Mouse (Mus musculus) embryonic facial prominence, embryonic 15.5 days (tissue): ENCODE measurements around the gene Efcab12. TPM values are rescaled to one million over a fixed set of nuclear protein-coding genes. Genes with fewer than 3 reads are reported as not detected.

Experiments
- ATAC-seq: fragments of 200-750 bp; cut with Nextera tagmentation; 2 replicates; pipeline ENCODE4 v1.8.0; 2017; ENCODE audit warnings: low read depth, moderate TSS enrichment; ENCODE audit not compliant: insufficient number of reproducible peaks, low FRiP score, low TSS enrichment
- H3K27ac ChIP-seq: fragments of 300-500 bp; sonication (generic); replicated peaks from 2 replicates; pipeline ENCODE4 v1.5.1; 2015; ENCODE audit warnings: mild to moderate bottlenecking, inconsistent platforms
- H3K27me3 ChIP-seq: fragments of 300-500 bp; sonication (generic); 2 replicates; pipeline ENCODE4 v1.6.1; 2015; ENCODE audit warnings: inconsistent platforms
- H3K36me3 ChIP-seq: fragments of 300-500 bp; sonication (generic); 2 replicates; pipeline ENCODE4 v1.6.1; 2015; ENCODE audit warnings: mild to moderate bottlenecking, inconsistent platforms
- H3K4me1 ChIP-seq: fragments of 300-500 bp; sonication (generic); 2 replicates; pipeline ENCODE4 v1.6.1; 2015; ENCODE audit warnings: inconsistent platforms
- H3K4me2 ChIP-seq: fragments of 300-500 bp; sonication (generic); replicated peaks from 2 replicates; pipeline ENCODE4 v1.6.1; 2015; ENCODE audit warnings: mild to moderate bottlenecking, inconsistent platforms
- H3K4me3 ChIP-seq: fragments of 300-500 bp; sonication (generic); replicated peaks from 2 replicates; pipeline ENCODE4 v1.5.1; 2015; ENCODE audit warnings: mild to moderate bottlenecking, inconsistent platforms
- H3K9ac ChIP-seq: fragments of 300-500 bp; sonication (generic); 2 replicates; pipeline ENCODE4 v1.6.1; 2015; ENCODE audit warnings: inconsistent platforms
- H3K9me3 ChIP-seq: fragments of 300-500 bp; sonication (generic); replicated peaks from 2 replicates; pipeline ENCODE4 v1.6.1; 2016; ENCODE audit warnings: inconsistent platforms
- WGBS: fragments of 180-500 bp; shearing (Covaris S2); methylation state at CpG from one replicate; pipeline ENCODE4 v1.1.7; 2015; 5-methylcytosine and 5-hydroxymethylcytosine counted together
- polyA plus RNA-seq: library from polyadenylated mRNA; unstranded; fragments of >200 nt; fragmentation: Nextera tagmentation; extraction: Ambion mirVana; gene quantifications from 2 replicates; pipeline ENCODE4 v1.2.1, GENCODE M21; 2015

Gene Efcab12
- polyA plus RNA-seq, 1 experiment from 2014 or later, result 1.9 TPM

- Histone ChIP-seq H3K36me3 (peaks cover 26% of the 10 kb centered on the region), H3K4me2 (peak overlapping the region; percentile 79), H3K9me3 (no peaks in the 10 kb centered on the region), H3K27ac (peak overlapping the region; percentile 34; the same call in 1 of the 2 replicates), H3K4me1 (peaks cover 29% of the 10 kb centered on the region), H3K9ac (0 out of 2 replicates have a peak overlapping the region, but pooled peaks have one; percentile 81), H3K4me3 (peak overlapping the region; percentile 83), H3K27me3 (no peaks in the 10 kb centered on the region)
- ATAC-seq, result no peak
- 52% methylated on average over 9 of the region's 9 CpGs for WGBS
These were observed 61.8 kb downstream of the Efcab12 start for GRCm38 (mm10) chr6:115776363-115776762.

- Histone ChIP-seq H3K27me3 (no peaks in the 10 kb centered on the region), H3K9me3 (no peaks in the 10 kb centered on the region), H3K4me2 (peak overlapping the region; percentile 79), H3K4me3 (peak overlapping the region; percentile 83), H3K36me3 (peaks cover 21% of the 10 kb centered on the region), H3K4me1 (peaks cover 29% of the 10 kb centered on the region), H3K9ac (peak overlapping the region; percentile 81), H3K27ac (peak overlapping the region; percentile 84)
- WGBS, result 41% methylated on average over 3 of the region's 3 CpGs
- ATAC-seq, result peak; percentile 51; the same call in 1 of the 2 replicates
These were observed 62.4 kb downstream of the Efcab12 start for GRCm38 (mm10) chr6:115775838-115776237.

- WGBS, result 2% methylated on average over 20 of the region's 28 CpGs
- no peaks in the 10 kb centered on the region for H3K9me3 ChIP-seq
- peaks cover 10% of the 10 kb centered on the region for H3K36me3 ChIP-seq
- peak; percentile 80 for ATAC-seq
- H3K4me2 ChIP-seq, result peak within 1 kb of the TSS; percentile 79
- peak within 1 kb of the TSS; percentile 83 for H3K4me3 ChIP-seq
- H3K4me1 ChIP-seq, result peaks cover 29% of the 10 kb centered on the region
- H3K27ac ChIP-seq, result peak within 1 kb of the TSS; percentile 84
- H3K9ac ChIP-seq, result peak within 1 kb of the TSS; percentile 81
- H3K27me3 ChIP-seq, result no peaks in the 10 kb centered on the region
These were observed 63.7 kb downstream of the Efcab12 start, which contains the start of gene Cand2 for GRCm38 (mm10) chr6:115774501-115774921. TSS of gene Cand2 (plus strand) at chr6:115774538.

- Histone ChIP-seq H3K9ac (peak overlapping the region; percentile 35), H3K9me3 (no peaks in the 10 kb centered on the region), H3K4me1 (peaks cover 29% of the 10 kb centered on the region), H3K36me3 (peaks cover 8% of the 10 kb centered on the region), H3K4me3 (peak overlapping the region; percentile 83), H3K27ac (peak overlapping the region; percentile 75), H3K27me3 (no peaks in the 10 kb centered on the region), H3K4me2 (peak overlapping the region; percentile 79)
- peak; percentile 63; the same call in 1 of the 2 replicates for ATAC-seq
- WGBS, result under 1% methylated on average over 14 of the region's 14 CpGs
These were observed 64.2 kb downstream of the Efcab12 start for GRCm38 (mm10) chr6:115773966-115774413.

- no peaks in the 10 kb centered on the region for H3K36me3 ChIP-seq
- no peaks in the 10 kb centered on the region for H3K27me3 ChIP-seq
- 58% methylated on average over 1 of the region's 1 CpGs for WGBS
- H3K9me3 ChIP-seq, result no peaks in the 10 kb centered on the region
- no peak overlapping the region for H3K9ac ChIP-seq
- peaks cover 29% of the 10 kb centered on the region for H3K4me1 ChIP-seq
- H3K4me3 ChIP-seq, result no peak overlapping the region
- no peak for ATAC-seq
- no peak overlapping the region for H3K27ac ChIP-seq
- no peak overlapping the region for H3K4me2 ChIP-seq
These were observed 65.6 kb downstream of the Efcab12 start for GRCm38 (mm10) chr6:115772604-115773003.

DNA sequence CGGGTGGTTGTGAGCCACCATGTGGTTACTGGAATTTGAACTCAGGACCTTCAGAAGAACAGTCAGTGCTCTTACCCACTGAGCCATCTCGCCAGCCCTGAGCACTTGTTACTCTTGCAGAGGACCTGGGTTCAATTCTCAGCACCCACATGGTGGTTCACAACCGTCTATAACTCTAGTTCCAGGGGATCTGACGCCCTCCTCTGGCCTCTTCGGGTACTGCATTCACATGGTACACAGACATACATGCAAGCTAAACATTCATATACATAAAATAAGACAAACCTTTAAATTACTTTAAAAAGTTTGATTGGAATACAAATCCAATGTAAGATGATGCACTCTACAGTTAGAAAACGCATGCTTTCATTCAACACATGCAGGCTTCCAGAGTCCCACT is 66.0 kb downstream of the Efcab12 start:
- Histone ChIP-seq H3K4me1 (peaks cover 29% of the 10 kb centered on the region), H3K9ac (no peak overlapping the region), H3K27me3 (no peaks in the 10 kb centered on the region), H3K36me3 (no peaks in the 10 kb centered on the region), H3K9me3 (no peaks in the 10 kb centered on the region), H3K4me2 (no peak overlapping the region), H3K4me3 (no peak overlapping the region), H3K27ac (no peak overlapping the region)
- 78% methylated on average over 6 of the region's 6 CpGs for WGBS
- no peak for ATAC-seq

DNA sequence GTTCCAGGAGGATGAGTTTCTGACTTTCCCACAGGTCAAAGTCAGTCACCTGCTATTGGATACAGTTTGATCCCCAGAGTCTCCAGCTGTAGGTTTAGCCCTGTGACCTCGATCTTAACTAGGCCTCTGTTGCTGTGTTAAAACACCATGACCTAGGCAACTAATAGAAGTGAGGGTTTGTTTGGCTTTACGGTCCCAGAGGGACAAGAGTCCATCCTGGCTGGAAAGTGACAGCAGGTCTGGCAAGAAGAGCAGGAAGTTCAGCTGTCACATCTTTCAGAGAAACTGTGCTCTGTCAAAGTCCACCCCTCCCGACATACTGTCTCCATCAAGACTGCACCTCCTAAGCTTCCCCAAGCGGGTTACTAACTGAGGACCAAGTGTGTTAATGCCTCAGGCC is 67.4 kb downstream of the Efcab12 start:
- Histone ChIP-seq H3K4me3 (no peak overlapping the region), H3K27ac (no peak overlapping the region), H3K9me3 (no peaks in the 10 kb centered on the region), H3K4me1 (peaks cover 18% of the 10 kb centered on the region), H3K27me3 (no peaks in the 10 kb centered on the region), H3K4me2 (no peak overlapping the region), H3K36me3 (no peaks in the 10 kb centered on the region), H3K9ac (no peak overlapping the region)
- WGBS, result 55% methylated on average over 4 of the region's 4 CpGs
- ATAC-seq, result no peak

DNA sequence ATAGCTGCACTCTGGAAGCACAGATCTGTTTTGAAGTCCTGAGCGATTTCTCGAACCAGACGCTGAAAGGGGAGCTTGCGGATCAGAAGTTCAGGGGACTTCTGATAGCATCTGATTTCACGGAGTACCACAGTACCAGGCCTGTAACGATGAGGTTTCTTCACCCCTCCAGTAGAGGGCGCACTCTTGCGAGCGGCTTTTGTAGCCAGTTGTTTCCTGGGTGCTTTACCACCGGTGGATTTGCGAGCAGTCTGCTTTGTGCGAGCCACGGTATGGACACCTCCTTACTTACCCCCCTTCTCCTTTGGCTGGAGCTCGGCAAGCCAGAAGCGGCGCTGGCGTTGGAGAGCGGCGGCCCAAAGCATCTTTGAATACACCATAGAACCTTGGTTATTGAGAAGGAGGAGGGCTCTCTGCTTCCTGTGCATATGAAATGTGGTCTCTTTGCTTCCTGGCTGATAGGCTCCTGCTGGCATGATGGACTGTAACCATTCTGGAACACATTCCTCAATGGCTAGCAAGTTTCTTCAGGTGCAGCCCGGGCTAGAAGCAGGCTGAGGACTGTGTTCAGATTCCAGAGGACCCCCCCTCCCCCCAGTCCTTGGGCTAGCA is 68.0 kb downstream of the Efcab12 start:
- no peak overlapping the region for H3K9ac ChIP-seq
- H3K9me3 ChIP-seq, result no peaks in the 10 kb centered on the region
- no peak overlapping the region for H3K27ac ChIP-seq
- H3K36me3 ChIP-seq, result no peaks in the 10 kb centered on the region
- no peak for ATAC-seq
- H3K27me3 ChIP-seq, result no peaks in the 10 kb centered on the region
- H3K4me3 ChIP-seq, result no peak overlapping the region
- H3K4me2 ChIP-seq, result no peak overlapping the region
- H3K4me1 ChIP-seq, result peaks cover 11% of the 10 kb centered on the region
- WGBS, result 82% methylated on average over 20 of the region's 20 CpGs

GRCm38 (mm10) chr6:115768207-115768606 is 70.0 kb downstream of the Efcab12 start:
- Histone ChIP-seq H3K4me2 (no peak overlapping the region), H3K4me3 (no peak overlapping the region), H3K27ac (no peak overlapping the region), H3K9ac (no peak overlapping the region), H3K9me3 (no peaks in the 10 kb centered on the region), H3K27me3 (no peaks in the 10 kb centered on the region), H3K36me3 (no peaks in the 10 kb centered on the region), H3K4me1 (peaks cover 9% of the 10 kb centered on the region)
- WGBS, result 78% methylated on average over 4 of the region's 4 CpGs
- no peak for ATAC-seq

GRCm38 (mm10) chr6:115767357-115767756 is 70.9 kb downstream of the Efcab12 start:
- Histone ChIP-seq H3K4me2 (no peak overlapping the region), H3K36me3 (no peaks in the 10 kb centered on the region), H3K27me3 (no peaks in the 10 kb centered on the region), H3K9ac (no peak overlapping the region), H3K9me3 (no peaks in the 10 kb centered on the region), H3K4me1 (peaks cover 15% of the 10 kb centered on the region), H3K27ac (no peak overlapping the region), H3K4me3 (no peak overlapping the region)
- WGBS, result 46% methylated on average over 9 of the region's 9 CpGs
- ATAC-seq, result no peak

DNA sequence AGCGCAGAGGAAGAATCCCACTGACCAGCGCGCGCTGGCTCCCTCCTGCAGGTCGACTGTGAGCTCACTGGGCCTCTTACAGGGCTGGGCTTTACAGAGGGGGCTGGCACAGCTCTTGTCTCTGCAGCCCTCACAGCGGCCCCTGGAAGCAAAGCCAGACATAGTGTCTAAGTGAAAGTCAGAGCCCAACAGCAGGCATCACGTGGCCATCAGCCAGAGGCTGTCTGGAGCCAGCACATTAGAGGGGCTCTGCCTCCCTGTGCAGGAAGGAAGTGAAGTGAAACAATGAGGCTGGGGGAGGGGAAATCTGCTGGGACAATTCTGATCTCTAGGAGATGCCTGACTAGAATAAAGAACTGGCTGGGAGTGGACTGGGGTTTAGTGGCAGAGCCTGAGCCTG is 74.0 kb downstream of the Efcab12 start:
- H3K9me3 ChIP-seq, result no peaks in the 10 kb centered on the region
- WGBS, result 8% methylated on average over 7 of the region's 7 CpGs
- ATAC-seq, result peak; percentile 85
- no peaks in the 10 kb centered on the region for H3K27me3 ChIP-seq
- peak overlapping the region; percentile 25; the same call in 1 of the 2 replicates for H3K4me2 ChIP-seq
- no peaks in the 10 kb centered on the region for H3K36me3 ChIP-seq
- peak overlapping the region; percentile 80 for H3K27ac ChIP-seq
- H3K9ac ChIP-seq, result no peak overlapping the region
- H3K4me3 ChIP-seq, result no peak overlapping the region
- peaks cover 28% of the 10 kb centered on the region for H3K4me1 ChIP-seq
